Comparison of ENCODE assay signal across 20 mouse cellular contexts in the genomic region with DNA sequence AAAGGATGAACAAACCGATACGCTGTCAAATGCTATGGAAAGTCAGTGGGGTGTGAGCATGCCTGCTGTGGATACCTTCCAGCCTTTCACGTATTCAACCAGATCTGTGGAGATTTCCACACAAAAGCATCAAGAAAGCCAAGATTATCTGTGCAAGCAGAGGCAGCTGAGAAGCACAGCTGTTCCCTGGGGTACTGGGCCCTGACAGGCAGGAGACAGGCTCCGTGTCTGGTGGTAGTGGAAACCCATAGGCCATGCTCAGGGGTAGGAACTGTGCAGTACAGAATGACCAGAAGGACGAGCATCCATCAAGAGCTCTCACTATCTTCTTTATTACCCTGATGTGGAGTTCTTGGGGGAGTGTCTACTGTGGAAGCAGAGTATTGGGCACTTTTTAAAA.
A peak's percentile ranks its signal among the peaks of the same experiment; 100 is the strongest.
DNase-seq lines count a peak whose midpoint lies in the region; ATAC-seq and TF ChIP-seq lines count a peak whose summit lies in the region.
"Had no signal": no experiment of that assay in that cellular context is flagged by ENCODE, and none has a peak within 500 bp of the region (broad histone marks: within the 10 kb centered on the region; RNA-seq: fewer than 3 reads in every experiment).

No protein-coding gene starts in this region.

- peaks cover 25% of the 10 kb centered on the region for H3K4me1 ChIP-seq in kidney, adult 2 months (ENCODE audit: control insufficient read depth, insufficient read depth, low read length)
- peaks cover 19% of the 10 kb centered on the region for H3K4me1 ChIP-seq in midbrain, embryonic 14.5 days (ENCODE audit: control insufficient read depth, insufficient read depth, low read length)
- peaks cover 7% of the 10 kb centered on the region for H3K4me1 ChIP-seq in midbrain, embryonic 16.5 days (ENCODE audit: control insufficient read depth, insufficient read depth, low read length)
- H3K4me1 ChIP-seq: embryonic facial prominence, embryonic 15.5 days; forebrain, embryonic 15.5 days had no signal

- no peaks in the 10 kb centered on the region for H3K36me3 ChIP-seq in kidney, adult 2 months (ENCODE audit: control insufficient read depth, insufficient read depth, low read length)
- no peaks in the 10 kb centered on the region for H3K36me3 ChIP-seq in midbrain, embryonic 14.5 days (ENCODE audit: control insufficient read depth, insufficient read depth, low read length)
- H3K36me3 ChIP-seq in midbrain, embryonic 16.5 days (ENCODE audit: control insufficient read depth, insufficient read depth, low read length): no peaks in the 10 kb centered on the region
- H3K36me3 ChIP-seq: embryonic facial prominence, embryonic 15.5 days; forebrain, embryonic 15.5 days; heart, embryonic 15.5 days had no signal

- 90% methylated on average over 5 of the region's 5 CpGs for WGBS in kidney, adult 2 months
- 6% methylated on average over 5 of the region's 5 CpGs for WGBS in midbrain, embryonic 14.5 days
- whole genome bisulfite sequencing in midbrain, embryonic 16.5 days: 13% methylated on average over 5 of the region's 5 CpGs

- DNase-seq in heart, adult 11 months: peak; percentile 70
- no peak for DNase-seq in heart, adult 8-10 months (ENCODE audit: low spot score)
- DNase-seq in kidney, adult 2 months: no peak
- DNase-seq in kidney, adult 8-10 months: no peak
- peak; percentile 47 for DNase-seq in midbrain, embryonic 14.5 days
- DNase-seq: adrenal gland, postnatal 14 days; cerebellum, adult 18-20 months; cerebellum, adult 9-11 months; cerebellum, postnatal 36 days; gastrocnemius, postnatal 14 days; heart, postnatal 14 days had no signal

- no peak for TF ChIP-seq POLR2A in kidney, adult 2 months (IDR thresholded peaks at IDR 0.05; ENCODE audit: low read depth, low read length)

- no peak for ATAC-seq in midbrain, embryonic 14.5 days (ENCODE audit: low FRiP score, low TSS enrichment)
- no peak for ATAC-seq in midbrain, embryonic 16.5 days
- ATAC-seq: activated CD4-positive, CD25-positive, alpha-beta regulatory T cell, adult 4 months; forebrain, embryonic 15.5 days; hindbrain, postnatal 0 days; Patski had no signal

- no peaks in the 10 kb centered on the region for H3K9me3 ChIP-seq in midbrain, embryonic 14.5 days (ENCODE audit: control insufficient read depth, low read length)
- H3K9me3 ChIP-seq in midbrain, embryonic 16.5 days (replicated peaks; ENCODE audit: control insufficient read depth, low read length, poor library complexity, severe bottlenecking): no peaks in the 10 kb centered on the region
- H3K9me3 ChIP-seq: embryonic facial prominence, embryonic 15.5 days; forebrain, embryonic 15.5 days; heart, embryonic 15.5 days had no signal

- no peak overlapping the region for H3K4me3 ChIP-seq in kidney, adult 2 months (ENCODE audit: insufficient read depth, low read depth, low read length)
- H3K4me3 ChIP-seq in midbrain, embryonic 14.5 days (replicated peaks; ENCODE audit: low read depth, low read length): no peak overlapping the region
- no peak overlapping the region for H3K4me3 ChIP-seq in midbrain, embryonic 16.5 days (ENCODE audit: low read depth, low read length)
- H3K4me3 ChIP-seq: embryonic facial prominence, embryonic 15.5 days; erythroblast, embryonic 14.5 days; forebrain, embryonic 15.5 days; heart, embryonic 15.5 days had no signal

- no peak for TF ChIP-seq CTCF in kidney, adult 2 months (conservative IDR thresholded peaks at IDR 0.05; ENCODE audit: insufficient read depth, insufficient read length, low read depth, low read length)

- H3K9ac ChIP-seq in midbrain, embryonic 14.5 days (replicated peaks; ENCODE audit: low read length): no peak overlapping the region
- H3K9ac ChIP-seq in midbrain, embryonic 16.5 days (ENCODE audit: low read depth, low read length): no peak overlapping the region
- H3K9ac ChIP-seq: embryonic facial prominence, embryonic 15.5 days; forebrain, embryonic 15.5 days; heart, embryonic 15.5 days had no signal

- peak overlapping the region; percentile 24; the same call in 1 of the 2 replicates for H3K27ac ChIP-seq in kidney, adult 2 months (ENCODE audit: insufficient read depth, low read depth, low read length)
- no peak overlapping the region for H3K27ac ChIP-seq in midbrain, embryonic 14.5 days (replicated peaks; ENCODE audit: low read depth, low read length)
- H3K27ac ChIP-seq in midbrain, embryonic 16.5 days (ENCODE audit: low read length): no peak overlapping the region
- H3K27ac ChIP-seq: embryonic facial prominence, embryonic 15.5 days; forebrain, embryonic 15.5 days; heart, embryonic 15.5 days; hindbrain, postnatal 0 days had no signal

- no peaks in the 10 kb centered on the region for H3K27me3 ChIP-seq in kidney, adult 2 months (replicated peaks; ENCODE audit: control insufficient read depth, insufficient read depth, low read length)
- H3K27me3 ChIP-seq in midbrain, embryonic 14.5 days (ENCODE audit: control insufficient read depth, insufficient read depth, low read length): peaks cover 9% of the 10 kb centered on the region
- no peaks in the 10 kb centered on the region; the same call in 1 of the 2 replicates for H3K27me3 ChIP-seq in midbrain, embryonic 16.5 days (ENCODE audit: control insufficient read depth, insufficient read depth, low read depth, low read length)
- H3K27me3 ChIP-seq: CH12.LX; embryonic facial prominence, embryonic 15.5 days; forebrain, embryonic 15.5 days; heart, embryonic 15.5 days; Patski had no signal

- H3K4me2 ChIP-seq in midbrain, embryonic 14.5 days (ENCODE audit: low read length): no peak overlapping the region
- H3K4me2 ChIP-seq in midbrain, embryonic 16.5 days (ENCODE audit: low read length): no peak overlapping the region
- H3K4me2 ChIP-seq: embryonic facial prominence, embryonic 15.5 days; forebrain, embryonic 15.5 days; heart, embryonic 15.5 days had no signal

Comparison
In these comparisons a context has a peak if more than half of its experiments do, and no peak if none do; other contexts are left out.
1. DNase-seq: peak in heart, adult 11 months (single experiment) and midbrain, embryonic 14.5 days (single experiment); none in heart, adult 8-10 months (single experiment), kidney, adult 2 months (single experiment) and kidney, adult 8-10 months (0 of 2).